Mouse (Mus musculus) MEL (cell line): ENCODE results near the gene Ccdc61. TPM values are rescaled to one million over a fixed set of nuclear protein-coding genes. Genes with fewer than 3 reads are reported as not detected.
"Not testable (repeated sequence)": the region's sequence is repeated elsewhere in the genome, so short reads cannot be mapped to it uniquely, and the experiment has no call there.

Experiments used
- DNase-seq: peaks from one replicate; pipeline ENCODE4 v3.0.0; 2011; ENCODE audit warnings: low read depth, low spot score
- H3K27ac ChIP-seq: 2 replicates; pipeline ENCODE4 v1.5.1; 2012; ENCODE audit warnings: low read depth, mild to moderate bottlenecking, control low read depth, low read length, moderate library complexity; ENCODE audit not compliant: control insufficient read depth
- H3K27me3 ChIP-seq, 2 experiments: fragments of 150-350 bp in 1 of 2; sonication (generic) in 1 of 2; 2 replicates each; pipeline ENCODE4 v1.6.1; 2012; ENCODE audit warnings: low read length in 2 of 2, mild to moderate bottlenecking in 2 of 2, improper control_type of control experiment in 1 of 2, moderate library complexity in 1 of 2; ENCODE audit not compliant: insufficient read depth in 2 of 2, control insufficient read depth in 1 of 2
- H3K36me3 ChIP-seq, 2 experiments: 2 replicates each; pipeline ENCODE4 v1.6.1; 2012 to 2014; ENCODE audit warnings: low read length in 2 of 2, improper control_type of control experiment in 1 of 2, inconsistent platforms in 1 of 2, mild to moderate bottlenecking in 1 of 2; ENCODE audit not compliant: insufficient read depth in 2 of 2, control insufficient read depth in 1 of 2
- H3K4me1 ChIP-seq, 2 experiments: fragments of 150-350 bp in 1 of 2; sonication (generic) in 1 of 2; 2 replicates each; pipeline ENCODE4 v1.6.1; 2012; ENCODE audit warnings: low read length in 2 of 2, improper control_type of control experiment in 1 of 2, mild to moderate bottlenecking in 1 of 2; ENCODE audit not compliant: insufficient read depth in 2 of 2, control insufficient read depth in 1 of 2
- H3K4me3 ChIP-seq, 2 experiments: fragments of 150-350 bp in 1 of 2; sonication (generic) in 1 of 2; 2 replicates each; pipeline ENCODE4 v1.5.1; 2012; ENCODE audit warnings: low read depth in 2 of 2, low read length in 2 of 2, mild to moderate bottlenecking in 2 of 2, moderate library complexity in 2 of 2, control low read depth in 1 of 2, improper control_type of control experiment in 1 of 2; ENCODE audit not compliant: control insufficient read depth in 1 of 2, insufficient read depth in 1 of 2
- H3K79me2 ChIP-seq: 2 replicates; pipeline ENCODE4 v1.6.1; 2012; ENCODE audit warnings: mild to moderate bottlenecking, low read length, moderate library complexity; ENCODE audit not compliant: control insufficient read depth, poor library complexity, insufficient read depth
- H3K9ac ChIP-seq: 2 replicates; pipeline ENCODE4 v1.6.1; 2012; ENCODE audit warnings: low read depth, mild to moderate bottlenecking, control low read depth, low read length, moderate library complexity; ENCODE audit not compliant: control insufficient read depth, poor library complexity, severe bottlenecking
- H3K9me3 ChIP-seq: fragments of 150-350 bp; sonication (generic); replicated peaks from 2 replicates; pipeline ENCODE4 v1.6.1; 2012; ENCODE audit warnings: mild to moderate bottlenecking, low read length, improper control_type of control experiment, moderate library complexity; ENCODE audit not compliant: insufficient read depth
- CHD2 ChIP-seq: IDR thresholded peaks from 2 replicates; pipeline ENCODE4 v1.6.1; 2011; ENCODE audit warnings: low read length, improper control_type of control experiment
- CTCF ChIP-seq, 3 experiments: IDR thresholded peaks in 2 of 3; conservative IDR thresholded peaks in 1 of 3; 2 replicates each; pipeline ENCODE4 v1.5.1; 2011 to 2012; ENCODE audit warnings: low read length in 3 of 3, low read depth in 2 of 3, mild to moderate bottlenecking in 2 of 3, improper control_type of control experiment in 1 of 3, inconsistent platforms in 1 of 3, mixed read lengths in 1 of 3, moderate library complexity in 1 of 3; ENCODE audit not compliant: control insufficient read depth in 1 of 3, insufficient read depth in 1 of 3, poor library complexity in 1 of 3, severe bottlenecking in 1 of 3
- E2F4 ChIP-seq: IDR thresholded peaks from 2 replicates; pipeline ENCODE4 v1.6.1; 2011; ENCODE audit warnings: low read depth, low read length, improper control_type of control experiment, borderline replicate concordance
- GABPA ChIP-seq: IDR thresholded peaks from 2 replicates; pipeline ENCODE4 v1.6.1; 2012; ENCODE audit warnings: low read depth, mild to moderate bottlenecking, inconsistent platforms, low read length, improper control_type of control experiment, moderate library complexity
- HCFC1 ChIP-seq: IDR thresholded peaks from 2 replicates; pipeline ENCODE4 v1.6.1; 2012; ENCODE audit warnings: low read depth, mild to moderate bottlenecking, inconsistent platforms, low read length, improper control_type of control experiment, moderate library complexity
- KAT2A ChIP-seq: conservative IDR thresholded peaks from 2 replicates; pipeline ENCODE4 v1.6.1; 2012; ENCODE audit warnings: low read depth, low read length, improper control_type of control experiment, inconsistent platforms
- MAZ ChIP-seq: IDR thresholded peaks from 2 replicates; pipeline ENCODE4 v1.6.1; 2012; ENCODE audit warnings: low read depth, mild to moderate bottlenecking, inconsistent platforms, low read length, improper control_type of control experiment
- MYB ChIP-seq: IDR thresholded peaks from 2 replicates; pipeline ENCODE4 v1.6.1; 2011; ENCODE audit warnings: mild to moderate bottlenecking, low read depth, low read length, improper control_type of control experiment
- POLR2A ChIP-seq, 2 experiments: IDR thresholded peaks; 2 replicates each; pipeline ENCODE4 v1.6.1; 2011 to 2012; ENCODE audit warnings: low read length in 2 of 2, mild to moderate bottlenecking in 2 of 2, control low read depth in 1 of 2, improper control_type of control experiment in 1 of 2, low read depth in 1 of 2, moderate library complexity in 1 of 2; ENCODE audit not compliant: control insufficient read depth in 1 of 2, insufficient read depth in 1 of 2, poor library complexity in 1 of 2
- RCOR1 ChIP-seq: IDR thresholded peaks from 2 replicates; pipeline ENCODE4 v1.6.1; 2012; ENCODE audit warnings: low read depth, mild to moderate bottlenecking, inconsistent platforms, low read length, improper control_type of control experiment
- SIN3A ChIP-seq: IDR thresholded peaks from 2 replicates; pipeline ENCODE4 v1.6.1; 2012; ENCODE audit warnings: low read length, improper control_type of control experiment, inconsistent platforms
- TAL1 ChIP-seq: IDR thresholded peaks from 2 replicates; pipeline ENCODE4 v1.6.1; 2012; ENCODE audit warnings: mild to moderate bottlenecking, inconsistent platforms, low read length, moderate library complexity, mixed read lengths
- UBTF ChIP-seq: IDR thresholded peaks from 2 replicates; pipeline ENCODE4 v1.6.1; 2012; ENCODE audit warnings: low read depth, mild to moderate bottlenecking, inconsistent platforms, low read length, improper control_type of control experiment, moderate library complexity, borderline replicate concordance; ENCODE audit not compliant: insufficient read depth
- ZKSCAN1 ChIP-seq: IDR thresholded peaks from 2 replicates; pipeline ENCODE4 v1.6.1; 2012; ENCODE audit warnings: low read depth, mild to moderate bottlenecking, inconsistent platforms, low read length, improper control_type of control experiment, moderate library complexity
- ZMIZ1 ChIP-seq: IDR thresholded peaks from 2 replicates; pipeline ENCODE4 v1.6.1; 2012; ENCODE audit warnings: low read depth, mild to moderate bottlenecking, inconsistent platforms, low read length, improper control_type of control experiment, moderate library complexity
- ZNF384 ChIP-seq: IDR thresholded peaks from 2 replicates; pipeline ENCODE4 v1.6.1; 2012; ENCODE audit warnings: low read depth, mild to moderate bottlenecking, inconsistent platforms, low read length, improper control_type of control experiment
- polyA plus RNA-seq, 2 experiments: library from polyadenylated mRNA; stranded (reverse) in 1 of 2; unstranded in 1 of 2; fragments of >175 nt in 1 of 2; fragments of >200 nt in 1 of 2; gene quantifications; 2 replicates each; pipeline versions ENCODE4 v1.2.1 to v1.2.4; 2012; ENCODE audit warnings: low replicate concordance in 2 of 2, low read depth in 1 of 2; ENCODE audit not compliant: insufficient read length in 2 of 2, insufficient read depth in 1 of 2, missing spikeins in 1 of 2
- total RNA-seq: library from RNA; depleted of rRNA; stranded (reverse); fragments of 300-350 nt; gene quantifications from 2 replicates; pipeline ENCODE4 v1.2.3, GENCODE M21; 2012

Gene Ccdc61
- total and polyA plus RNA-seq, 3 experiments: 19.7 to 69.8 TPM; not detected in 1

DNA sequence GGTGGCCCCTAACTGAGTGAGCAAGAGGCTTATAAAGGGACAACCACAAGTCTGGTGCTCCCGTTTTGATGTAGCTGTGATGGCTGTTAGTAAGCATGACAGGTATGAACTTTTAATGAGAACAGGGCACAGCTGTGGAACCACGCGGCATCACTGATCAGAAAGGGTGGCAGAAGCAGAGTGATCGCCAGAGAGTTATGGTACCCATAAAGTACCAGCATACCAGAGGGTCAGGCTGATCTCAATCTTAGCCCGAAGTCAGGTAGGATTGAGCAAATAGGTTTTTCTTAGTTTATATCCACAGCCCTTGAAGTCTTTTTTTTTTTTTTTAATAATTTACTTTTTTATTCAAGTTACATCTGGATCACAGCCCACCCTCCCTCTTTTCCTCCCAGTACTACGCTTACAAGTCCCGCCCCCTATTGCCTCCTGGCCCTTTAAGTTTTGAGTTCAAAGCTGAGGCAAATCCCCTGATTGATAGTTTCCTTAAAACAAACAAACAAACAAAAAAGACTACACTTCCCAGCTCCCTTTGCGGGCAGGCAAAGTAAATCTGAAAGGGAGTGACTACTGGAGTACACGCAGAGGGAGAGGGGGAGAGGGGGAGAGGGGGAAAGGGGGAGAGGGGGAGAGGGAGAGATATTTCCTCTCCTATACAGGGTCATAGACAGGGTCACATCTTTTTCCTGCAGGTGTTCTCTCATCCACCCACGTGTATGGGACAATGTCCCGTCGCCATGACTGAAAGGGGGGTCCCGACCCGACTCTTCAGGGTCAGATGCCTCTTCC, 38.0 kb downstream of the Ccdc61 start:
- Histone ChIP-seq H3K27ac (no peak overlapping the region), H3K9me3 (no peaks in the 10 kb centered on the region), H3K4me3 (no peak overlapping the region), H3K27me3 (no peaks in the 10 kb centered on the region), H3K36me3 (no peaks in the 10 kb centered on the region), H3K4me1 (no peaks in the 10 kb centered on the region), H3K9ac (no peak overlapping the region), H3K79me2 (no peaks in the 10 kb centered on the region)
- TF ChIP-seq TAL1 (no peak), KAT2A (no peak), ZKSCAN1 (no peak), POLR2A (IDR thresholded peaks at IDR 0.05; ENCODE audit: control insufficient read depth in 1 of 2, insufficient read depth in 1 of 2, low read depth in 1 of 2, low read length in 2 of 2, poor library complexity in 1 of 2) (no peak)
- no peak for DNase-seq

DNA sequence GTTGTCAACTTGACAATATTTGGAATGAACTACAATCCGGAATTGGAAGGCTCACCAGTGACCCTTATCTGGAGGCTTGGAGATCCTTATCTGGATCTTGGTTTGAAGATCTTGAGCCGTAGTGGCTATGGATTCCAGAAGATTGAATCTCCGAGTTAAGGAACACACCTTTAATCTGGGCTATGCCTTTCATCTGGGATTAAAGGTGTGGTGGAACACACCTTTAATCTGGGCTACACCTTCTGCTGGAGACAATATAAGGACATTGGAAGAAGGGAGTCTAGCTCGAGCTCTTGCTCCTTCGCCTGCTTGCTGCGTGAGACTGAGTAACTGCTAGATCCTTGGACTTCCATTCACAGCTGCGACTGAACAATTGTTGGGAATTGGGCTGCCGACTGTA, 39.2 kb downstream of the Ccdc61 start, which contains the start of gene Pglyrp1:
Pglyrp1 (plus strand) TSS at position 301 of the 400 bp plus-strand sequence.
- not testable (repeated sequence) for DNase-seq, H3K9me3 ChIP-seq, H3K4me3 ChIP-seq, H3K27ac ChIP-seq, H3K36me3 ChIP-seq, H3K9ac ChIP-seq, H3K27me3 ChIP-seq, H3K79me2 ChIP-seq, H3K4me1 ChIP-seq

DNA sequence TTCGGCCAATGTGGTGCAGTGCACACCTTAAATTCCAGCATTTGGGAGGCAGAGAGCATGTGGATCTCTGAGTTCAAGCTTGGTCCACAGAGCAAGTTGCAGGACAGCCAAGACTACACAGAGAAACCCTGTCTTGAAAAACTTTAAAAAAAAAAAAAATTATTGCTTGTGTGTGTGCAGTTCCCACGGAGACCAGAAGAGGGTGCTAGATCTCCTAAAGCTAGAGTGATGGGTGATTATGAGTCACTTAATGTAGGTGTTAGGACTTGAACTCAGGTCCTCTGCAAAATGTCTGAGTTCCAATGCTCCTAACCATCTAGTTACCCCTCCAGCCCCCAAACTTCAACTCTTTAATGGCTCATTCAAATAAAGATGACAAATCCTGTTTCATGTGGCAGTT, 41.7 kb downstream of the Ccdc61 start:
- no peak for TF ChIP-seq CHD2
- no peak for TF ChIP-seq ZMIZ1
- TF ChIP-seq ZNF384: peak; percentile 81
- TF ChIP-seq SIN3A: no peak
- TF ChIP-seq CTCF (IDR thresholded peaks at IDR 0.05 in 2 of 3, conservative IDR thresholded peaks at IDR 0.05 in 1 of 3; ENCODE audit: control insufficient read depth in 1 of 3, insufficient read depth in 1 of 3, low read depth in 2 of 3, low read length in 3 of 3, poor library complexity in 1 of 3, severe bottlenecking in 1 of 3): peak in 2 of 3 experiments; percentile 33 to 54; a peak in 3 of 6 replicates
- H3K9ac ChIP-seq: no peak overlapping the region
- DNase-seq: no peak
- no peaks in the 10 kb centered on the region for H3K27me3 ChIP-seq
- H3K4me3 ChIP-seq: no peak overlapping the region
- no peaks in the 10 kb centered on the region for H3K9me3 ChIP-seq
- H3K36me3 ChIP-seq: no peaks in the 10 kb centered on the region
- H3K27ac ChIP-seq: no peak overlapping the region
- H3K79me2 ChIP-seq: no peaks in the 10 kb centered on the region
- H3K4me1 ChIP-seq: no peaks in the 10 kb centered on the region

DNA sequence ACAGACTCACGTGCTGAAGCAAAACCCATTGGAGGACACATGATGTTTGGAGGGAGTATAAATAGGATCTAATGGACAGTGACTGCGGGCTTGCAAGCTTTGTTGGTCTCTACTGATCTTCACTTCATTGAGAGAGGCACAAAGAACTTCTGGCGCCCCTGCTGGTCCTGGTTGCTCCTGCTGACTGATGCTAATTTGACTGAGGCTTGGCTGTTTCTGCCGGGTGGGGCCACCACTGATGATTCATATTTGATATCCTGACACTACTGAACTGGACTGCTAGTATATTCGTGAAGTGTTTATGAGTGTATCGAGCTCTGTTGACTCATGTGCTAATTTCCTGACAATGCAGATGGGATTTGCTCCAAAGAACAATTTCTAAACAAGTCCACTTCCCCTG, 47.4 kb downstream of the Ccdc61 start:
- TF ChIP-seq RCOR1 (no peak), MAZ (no peak), GABPA (no peak), MYB (no peak), E2F4 (no peak), CHD2 (no peak), UBTF (no peak), ZKSCAN1 (no peak), HCFC1 (no peak), ZNF384 (no peak)
- Histone ChIP-seq H3K4me3 (no peak overlapping the region), H3K27ac (no peak overlapping the region)

More for the DNA sequence above, 47.4 kb downstream of the Ccdc61 start:
- Histone ChIP-seq H3K27me3 (no peaks in the 10 kb centered on the region; a peak in 1 of 4 replicates), H3K79me2 (no peaks in the 10 kb centered on the region), H3K4me1 (no peaks in the 10 kb centered on the region), H3K9me3 (no peaks in the 10 kb centered on the region), H3K9ac (no peak overlapping the region), H3K36me3 (no peaks in the 10 kb centered on the region)
- DNase-seq: no peak
